Mouse (Mus musculus) mouse embryonic stem cell (cell line): ENCODE results near the gene Prx.
"Not testable (repeated sequence)": the region's sequence is repeated elsewhere in the genome, so short reads cannot be mapped to it uniquely, and the experiment has no call there.

Experiments used
- in situ Hi-C, 2 experiments: fragments of 300-500 bp; cut with MboI; formaldehyde crosslinking; loops; 1 replicate in 1 of 2; 3 replicates in 1 of 2; pipeline ENCODE4 v1.14.3; 2019 to 2020; ENCODE audit warnings: low sequenced_read_pairs in 2 of 2, low pct_unique_long_range_greater_than_20kb in 1 of 2, mixed read lengths in 1 of 2; ENCODE audit not compliant: unreplicated experiment in 1 of 2

Gene Prx

DNA sequence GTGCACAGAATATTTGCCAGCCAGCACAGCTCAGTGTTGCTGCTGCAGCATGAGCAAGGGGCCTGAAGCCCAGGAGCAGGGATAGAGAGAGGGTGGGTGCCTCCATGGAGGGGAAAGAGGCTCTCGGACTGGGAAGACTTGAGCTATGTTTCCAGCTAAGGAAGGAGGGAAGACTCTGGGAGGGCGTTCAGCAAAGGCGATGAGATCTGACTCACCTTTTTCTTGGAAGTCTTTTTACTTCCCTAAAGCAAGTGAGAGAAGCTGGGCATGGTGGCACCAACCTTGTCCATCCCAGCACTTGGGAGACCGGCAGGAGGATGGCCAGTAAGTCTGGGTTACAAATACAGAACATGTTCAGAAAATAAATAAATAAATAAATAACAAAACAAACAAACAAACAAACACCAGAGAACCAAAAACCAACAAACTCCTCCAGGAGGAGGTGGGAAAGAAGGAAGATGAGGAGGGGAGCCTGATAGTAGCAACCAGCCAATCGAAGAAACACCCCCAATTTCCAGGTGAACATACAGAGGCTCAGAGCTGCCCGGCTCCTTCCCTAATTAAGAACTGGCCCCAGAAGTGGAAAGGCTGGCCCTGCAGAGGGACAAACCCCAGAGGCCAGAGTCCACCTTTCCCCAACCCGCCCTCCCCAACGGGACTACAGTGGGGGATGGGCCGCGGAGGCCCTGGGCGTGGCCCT lies 18.0 kb upstream of the Prx start:
- in situ Hi-C loops, result no loop called here

DNA sequence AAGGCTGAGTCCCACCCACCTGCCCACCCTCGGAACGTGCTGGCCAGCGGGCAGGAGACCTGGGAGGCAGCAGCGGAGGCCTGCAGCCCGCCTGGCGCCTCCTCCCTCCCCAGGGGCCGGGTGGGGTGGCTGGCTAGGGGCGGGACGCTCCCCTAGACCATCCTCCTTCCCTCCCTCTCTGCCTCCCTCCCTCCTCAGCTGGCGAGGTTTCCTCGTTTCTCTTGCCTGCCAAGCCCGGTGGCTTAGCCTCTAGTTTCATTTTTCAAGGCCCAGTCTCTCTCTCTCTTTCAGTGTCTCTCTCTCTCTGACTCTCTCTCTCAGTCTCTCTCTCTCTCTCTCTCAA lies 17.5 kb upstream of the Prx start:
- in situ Hi-C loops, result no loop called here

DNA sequence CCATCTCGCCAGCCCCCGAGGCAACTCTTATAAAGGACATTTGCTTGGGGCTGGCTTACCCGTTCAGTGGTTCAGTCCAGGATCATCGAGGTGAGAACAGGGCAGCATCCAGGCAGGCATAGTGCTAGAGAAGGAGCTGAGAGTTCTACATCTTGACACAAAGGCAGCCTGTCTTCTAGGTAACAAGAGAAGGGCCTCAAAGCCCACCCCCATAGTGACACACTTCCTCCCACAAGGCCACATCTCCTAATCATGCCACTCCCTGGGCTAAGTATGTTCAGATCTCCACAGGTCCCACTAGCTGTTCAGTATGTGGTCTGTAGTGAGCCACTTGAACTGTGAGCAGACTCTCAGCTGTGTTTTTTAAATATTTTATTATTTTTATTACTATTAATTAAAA lies 15.3 kb upstream of the Prx start:
- in situ Hi-C loops, result no loop called here

DNA sequence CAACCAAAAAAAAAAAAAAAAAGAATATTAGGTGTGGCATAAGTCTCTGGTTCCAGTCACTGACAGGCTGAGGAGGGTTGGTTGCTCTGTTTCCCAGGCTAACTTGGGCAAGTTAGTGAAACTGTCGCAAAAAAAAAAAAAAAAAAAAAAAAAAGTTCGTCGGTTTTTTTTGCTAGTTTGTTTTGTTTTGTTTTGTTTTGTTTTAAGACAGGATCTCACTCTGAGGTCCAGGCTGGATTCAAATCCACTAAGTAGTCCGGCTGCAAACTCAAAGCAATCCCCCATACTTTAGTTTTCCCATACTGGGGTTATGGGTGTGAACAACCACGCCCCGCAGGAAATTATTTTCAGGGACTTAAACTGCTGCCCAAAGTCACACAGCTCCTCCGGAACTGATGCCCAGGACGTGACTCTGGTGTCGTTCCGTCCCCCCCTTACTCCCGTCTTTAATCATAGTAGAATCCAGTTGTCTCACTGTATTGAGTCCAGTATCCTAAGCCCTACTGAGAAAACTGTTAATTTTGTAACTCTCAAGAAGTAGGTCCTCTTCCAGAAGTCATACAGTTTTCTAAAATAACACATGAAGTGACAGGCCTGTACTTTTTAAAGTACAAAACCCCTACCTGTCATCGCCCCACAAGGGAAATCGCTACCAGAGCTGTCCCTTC lies 12.9 kb upstream of the Prx start:
- in situ Hi-C loops, result no loop called here

DNA sequence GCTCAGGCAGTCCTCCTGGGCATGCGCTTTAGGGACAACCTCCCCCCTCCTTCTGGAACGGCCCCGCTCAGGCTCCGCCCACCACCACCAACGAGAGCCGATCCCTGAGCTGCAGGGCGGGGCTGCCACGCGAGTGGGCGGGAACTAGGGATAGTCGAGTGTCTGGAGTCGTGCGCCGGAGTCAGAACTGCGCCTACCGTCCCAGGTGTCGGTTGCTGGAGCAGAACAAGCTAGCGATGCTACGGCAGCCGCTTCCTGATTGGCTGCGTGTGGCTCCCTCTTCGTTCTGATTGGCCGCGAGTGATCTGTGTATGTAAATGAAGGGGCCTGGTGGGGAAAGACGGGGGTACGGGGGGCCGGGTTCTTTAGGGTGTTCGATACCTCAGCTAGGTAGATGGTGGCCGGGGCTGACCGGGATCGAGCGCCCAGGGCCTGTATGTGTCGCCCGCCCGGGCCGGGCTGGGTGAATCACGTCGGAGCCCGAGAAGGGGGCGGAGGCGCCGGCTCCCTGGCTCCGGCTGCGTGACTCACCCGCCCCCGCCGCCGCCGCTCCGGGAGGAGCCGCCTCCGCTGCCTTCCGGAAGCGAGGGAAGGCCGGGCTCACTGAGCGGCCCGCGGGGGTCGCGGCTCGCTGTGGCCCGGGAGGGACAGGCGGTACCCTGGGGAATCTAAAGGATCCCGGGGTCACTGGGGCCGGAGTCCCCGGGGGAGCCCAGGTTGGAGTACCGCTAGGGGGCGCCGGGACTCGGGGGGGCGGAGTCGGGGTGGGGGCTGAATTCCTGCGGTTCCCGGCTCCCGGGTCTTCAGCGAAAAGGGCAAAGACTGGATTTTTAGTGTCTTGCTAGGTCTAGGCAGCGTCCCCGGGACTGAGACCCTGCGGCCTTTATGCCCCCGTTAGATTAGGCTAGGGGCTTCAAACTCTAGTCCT lies 12.1 kb upstream of the Prx start, which contains the start of gene Sertad1:
Gene Sertad1 (plus strand): TSS at position 141 of the 928 bp plus-strand sequence.
- in situ Hi-C loops, result no loop called here

DNA sequence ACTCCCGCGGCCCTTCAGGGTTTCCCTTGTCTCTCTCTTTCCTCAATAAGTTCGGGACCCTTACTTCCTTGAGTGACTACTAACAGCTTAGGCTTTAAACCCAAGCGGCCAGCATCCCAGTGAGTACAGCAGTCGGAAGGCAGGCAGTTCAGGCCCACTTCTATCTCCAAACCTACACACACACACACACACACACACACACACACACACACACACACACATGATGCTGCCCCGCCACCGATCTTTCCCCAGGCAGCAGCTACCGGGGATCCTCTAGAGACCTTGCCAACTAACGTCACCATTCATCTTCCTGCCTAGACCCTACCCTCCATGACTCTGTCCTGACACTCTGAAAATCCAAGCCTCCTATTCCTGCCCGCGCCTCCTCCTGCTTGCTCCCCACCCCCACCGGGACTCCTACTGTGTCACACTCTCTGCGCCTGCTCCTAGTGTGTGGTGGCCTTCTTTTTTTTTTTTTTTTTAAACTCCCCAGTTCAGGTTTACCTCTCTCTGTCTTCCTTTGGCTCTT lies 11.3 kb upstream of the Prx start:
- in situ Hi-C loops, result no loop called here

DNA sequence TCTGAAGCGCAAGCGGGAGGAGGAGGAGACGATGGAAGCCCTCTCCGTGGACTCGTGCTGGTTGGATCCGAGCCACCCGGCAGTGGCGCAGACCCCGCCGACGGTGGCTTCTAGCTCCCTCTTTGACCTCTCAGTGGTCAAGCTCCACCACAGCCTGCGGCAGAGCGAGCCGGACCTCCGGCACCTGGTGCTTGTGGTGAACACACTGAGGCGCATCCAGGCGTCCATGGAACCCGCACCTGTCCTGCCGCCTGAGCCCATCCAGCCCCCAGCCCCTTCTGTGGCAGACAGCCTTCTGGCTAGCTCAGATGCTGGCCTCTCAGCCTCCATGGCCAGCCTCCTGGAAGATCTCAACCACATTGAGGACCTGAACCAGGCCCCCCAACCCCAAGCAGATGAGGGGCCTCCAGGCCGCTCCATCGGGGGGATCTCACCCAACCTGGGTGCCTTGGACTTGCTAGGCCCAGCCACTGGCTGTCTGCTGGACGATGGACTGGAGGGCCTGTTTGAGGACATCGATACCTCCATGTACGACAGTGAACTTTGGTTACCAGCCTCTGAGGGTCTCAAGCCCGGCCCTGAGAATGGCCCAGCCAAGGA lies 9.8 kb upstream of the Prx start:
- in situ Hi-C loops, result no loop called here

DNA sequence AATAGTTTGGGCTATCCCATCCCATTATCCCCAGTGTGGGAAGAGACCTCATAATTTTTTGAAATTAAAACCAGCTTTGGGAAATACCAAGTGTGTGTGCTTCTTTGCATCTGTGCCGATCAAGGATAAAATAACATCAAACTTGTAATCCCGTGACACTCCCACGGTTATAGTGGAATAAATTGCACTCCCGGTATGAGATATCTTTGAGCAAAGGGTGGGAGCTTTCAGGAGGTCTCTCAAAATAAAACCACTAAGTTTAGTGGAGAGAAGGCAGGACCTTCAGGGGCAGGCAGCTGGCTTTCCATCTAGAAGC lies 8.9 kb upstream of the Prx start:
- in situ Hi-C loops, result no loop called here

DNA sequence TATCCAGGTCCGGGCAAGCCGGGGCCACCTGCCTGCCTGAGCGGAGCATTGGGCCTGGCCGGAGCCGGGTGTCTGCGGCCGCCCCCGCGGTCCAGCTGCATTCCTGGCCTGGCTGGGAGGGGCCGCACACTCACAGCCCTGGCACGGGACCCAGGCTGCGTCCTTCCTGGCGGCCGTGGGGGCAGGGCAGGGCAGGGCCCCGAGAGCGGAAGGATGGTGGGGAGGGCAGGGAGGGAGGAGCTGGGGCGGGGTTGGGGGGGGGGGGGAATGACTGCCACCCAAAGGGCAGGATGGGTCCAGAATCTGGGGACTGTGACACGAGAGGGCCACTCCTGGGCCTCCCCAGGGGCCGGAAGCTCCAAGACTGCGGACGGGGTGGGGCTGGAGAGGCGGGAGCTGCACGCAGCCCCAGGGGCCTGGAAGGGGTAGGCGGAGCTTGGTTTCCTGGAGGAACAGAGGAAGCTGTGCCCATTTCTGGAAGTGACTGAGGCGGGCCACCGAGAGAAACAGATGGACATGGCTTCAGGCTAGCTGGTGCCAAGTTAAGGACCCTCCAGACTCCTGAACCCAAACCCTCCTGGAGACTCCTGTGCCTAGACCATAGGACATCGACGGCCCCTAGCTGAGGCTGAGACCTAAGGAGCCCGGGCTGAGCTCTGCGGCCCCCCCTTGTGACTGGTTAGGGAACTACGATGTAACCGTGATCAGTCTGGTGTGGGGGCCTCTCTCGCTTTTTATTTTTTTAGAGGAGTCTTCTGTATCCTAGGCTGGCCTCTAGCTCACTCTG lies 8.4 kb upstream of the Prx start:
- in situ Hi-C loops, result no loop called here

DNA sequence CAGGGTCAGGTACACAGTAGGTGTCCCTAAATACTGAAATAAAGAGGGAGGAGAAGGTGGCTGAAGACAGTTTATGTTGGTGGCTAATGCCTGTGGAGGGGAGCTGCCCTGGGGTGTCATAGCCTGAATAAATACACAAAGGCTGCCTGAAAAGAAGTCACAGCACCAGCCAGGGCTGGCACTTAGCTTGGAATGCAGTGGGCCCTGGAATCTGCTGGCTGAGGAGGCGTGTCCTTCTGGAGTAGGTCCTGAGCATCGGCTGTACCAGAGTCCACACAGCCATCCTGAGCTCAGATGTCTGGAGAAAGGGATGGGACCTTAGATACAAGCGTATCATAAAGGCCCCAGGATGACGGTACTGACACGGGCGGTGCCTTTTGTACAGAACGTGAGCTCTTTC lies 7.3 kb upstream of the Prx start:
- in situ Hi-C loops, result no loop called here

DNA sequence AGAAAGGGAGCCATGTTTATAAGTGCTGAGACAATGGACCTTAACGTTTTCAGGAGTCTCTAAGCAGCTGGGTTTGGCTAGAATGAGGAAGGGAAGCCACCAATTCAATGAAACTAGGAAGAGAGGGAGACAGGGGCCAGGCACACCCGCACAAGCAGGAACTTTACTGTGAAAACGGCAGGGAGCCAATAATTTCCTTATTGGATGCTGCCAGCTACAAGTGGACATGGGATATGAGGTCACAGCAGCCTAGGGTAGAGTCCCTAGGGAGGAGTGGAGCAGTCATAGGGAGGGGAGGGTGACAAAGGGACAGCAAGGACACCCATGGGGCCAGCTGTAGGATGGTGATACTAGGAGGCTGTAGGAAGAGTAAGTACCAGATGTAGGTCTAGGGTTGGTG lies 6.1 kb upstream of the Prx start:
- in situ Hi-C loops, result no loop called here

DNA sequence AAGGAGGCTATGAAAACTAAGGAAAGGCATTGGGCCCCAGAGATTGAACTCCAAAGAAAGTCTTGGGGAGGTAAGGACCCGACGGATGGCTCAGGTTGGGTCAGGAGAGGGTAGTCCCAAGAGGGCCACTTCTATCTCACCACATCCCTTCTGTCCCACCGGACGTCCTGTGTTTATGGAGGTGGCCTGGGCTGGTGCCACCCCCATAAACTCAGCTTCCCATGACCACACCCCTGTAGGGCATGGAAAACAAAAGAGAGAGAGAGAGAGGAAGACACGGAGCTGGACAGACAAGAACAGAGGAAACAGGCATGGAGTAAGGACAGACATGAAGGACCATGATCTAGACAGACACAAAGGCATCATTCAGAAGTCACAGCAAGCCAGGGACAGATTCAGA lies 5.7 kb upstream of the Prx start:
- in situ Hi-C loops, result no loop called here

DNA sequence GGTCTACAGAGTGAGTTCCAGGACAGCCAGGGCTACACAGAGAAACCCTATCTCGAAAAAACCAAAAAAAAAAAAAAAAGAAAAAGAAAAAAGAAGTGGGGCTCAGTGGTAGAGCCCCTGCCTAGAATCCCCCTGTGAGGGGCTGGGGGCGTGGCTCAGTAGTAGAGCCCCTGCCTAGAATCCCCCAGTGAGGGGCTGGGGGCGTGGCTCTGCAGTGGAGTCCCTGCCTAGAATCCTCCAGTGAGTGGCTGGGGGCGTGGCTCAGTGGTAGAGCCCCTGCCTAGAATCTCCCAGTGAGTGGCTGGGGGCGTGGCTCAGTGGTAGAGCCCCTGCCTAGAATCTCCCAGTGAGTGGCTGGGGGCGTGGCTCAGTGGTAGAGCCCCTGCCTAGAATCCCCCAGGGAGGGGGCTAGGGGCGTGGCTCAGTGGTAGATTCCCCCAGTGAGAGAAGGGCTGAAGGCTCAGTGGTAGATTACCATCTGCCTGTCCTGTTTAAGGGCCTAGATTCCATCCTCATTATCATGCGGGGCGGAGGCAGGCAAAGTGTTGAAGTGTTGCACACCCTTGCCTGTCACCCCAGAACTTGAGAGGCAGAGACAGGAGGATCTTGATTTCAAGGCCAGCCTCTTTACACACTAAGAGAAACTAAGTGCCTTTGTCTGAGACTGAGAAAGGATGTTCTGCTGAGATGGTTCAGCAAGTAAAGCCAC lies 4.3 kb upstream of the Prx start:
- in situ Hi-C loops, result not testable (repeated sequence)

DNA sequence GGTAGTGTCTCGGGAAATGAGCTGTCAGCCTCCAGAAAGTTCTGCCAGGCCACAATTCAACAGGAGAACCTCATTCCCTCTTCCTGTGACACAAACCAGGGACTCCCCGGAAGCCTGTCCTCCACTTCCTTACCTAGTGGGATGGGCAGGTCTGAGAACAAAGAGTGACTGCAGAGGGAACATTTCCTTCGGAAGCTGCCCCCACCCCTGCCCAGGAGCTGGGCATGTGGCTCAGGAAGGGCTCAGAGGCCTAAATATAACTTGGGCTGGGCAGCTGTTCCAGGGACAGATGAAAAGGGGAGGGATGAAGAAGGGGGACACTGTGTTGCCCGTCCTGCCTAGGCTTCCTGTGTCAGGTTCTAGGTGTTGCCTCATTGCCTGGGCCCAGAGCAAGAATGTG lies 2.5 kb downstream of the Prx start:
- in situ Hi-C loops, result no loop called here

DNA sequence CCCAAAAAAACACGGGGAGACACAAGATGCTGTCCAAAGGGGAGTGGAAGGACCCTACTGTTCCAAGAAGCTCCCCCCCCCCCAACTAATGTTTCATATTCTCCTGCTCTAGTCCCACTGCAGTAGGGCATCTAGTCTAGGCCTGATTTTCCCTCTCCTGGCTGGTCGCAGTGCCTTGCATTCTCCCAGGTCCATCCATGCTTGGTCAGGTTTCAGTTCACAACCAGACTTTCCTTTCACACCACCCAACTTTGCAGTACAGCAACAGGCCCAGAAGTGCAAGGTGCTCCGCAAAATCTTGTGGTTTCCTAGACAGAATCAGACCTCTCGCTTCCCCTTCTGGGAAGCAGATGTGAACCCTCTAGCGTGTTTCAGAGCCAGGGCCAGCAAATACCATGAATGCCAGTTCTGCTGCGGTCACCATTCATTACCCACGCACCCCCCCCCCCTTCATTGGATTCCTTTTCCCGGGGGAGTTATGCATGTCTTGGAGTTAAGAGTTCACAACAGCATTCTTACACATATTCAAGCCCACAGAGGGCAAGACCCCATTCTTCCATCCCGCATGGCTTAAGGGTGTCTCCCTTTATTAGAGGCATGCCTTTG lies 7.7 kb downstream of the Prx start:
- in situ Hi-C loops, result no loop called here

DNA sequence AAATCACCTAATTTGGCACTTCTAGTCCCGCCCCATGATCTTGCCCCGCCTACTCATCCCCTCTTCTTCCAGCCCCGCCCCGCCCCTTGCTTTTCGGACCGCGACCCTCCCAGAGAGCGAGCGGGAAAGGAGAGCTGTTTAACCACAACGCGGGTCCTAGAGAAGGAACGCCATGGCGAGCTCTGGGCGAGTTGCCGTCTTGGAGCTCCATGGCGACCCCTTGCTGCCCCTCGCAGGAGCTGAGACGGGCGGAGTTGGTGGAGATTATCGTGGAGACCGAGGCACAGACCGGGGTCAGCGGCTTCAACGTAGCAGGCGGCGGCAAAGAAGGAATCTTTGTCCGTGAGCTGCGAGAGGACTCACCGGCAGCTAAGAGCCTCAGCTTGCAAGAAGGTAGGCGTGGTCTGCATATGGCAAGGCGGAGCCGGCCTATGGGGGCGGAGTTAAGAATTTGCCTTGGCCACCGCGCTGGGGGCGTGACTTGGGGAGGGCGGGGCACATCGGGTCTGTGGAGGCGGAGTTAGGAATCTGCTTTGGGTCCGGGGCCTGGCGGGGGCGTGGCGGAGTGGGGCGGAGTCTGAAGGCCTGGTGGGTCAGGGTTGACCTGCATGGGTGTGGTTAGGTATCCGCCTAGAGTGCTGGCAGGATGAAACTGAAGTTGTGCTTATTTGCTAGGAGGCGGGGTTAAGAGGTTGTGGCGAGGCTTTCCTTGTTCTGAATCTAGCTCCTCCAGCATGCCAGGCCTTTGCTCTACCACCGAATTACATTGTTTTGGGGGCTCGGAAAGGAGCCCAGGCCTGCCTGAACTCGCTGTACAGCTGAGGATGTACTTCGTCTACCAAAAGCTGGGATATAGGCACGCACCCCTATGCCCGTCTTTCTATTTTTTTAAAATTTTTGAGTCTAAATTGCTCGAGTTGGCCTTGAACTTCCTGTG lies 8.9 kb downstream of the Prx start:
- in situ Hi-C loops, result no loop called here
